Mouse (Mus musculus) ES-Bruce4 (cell line): ENCODE results near the gene Cadps.

Experiments used
- CTCF ChIP-seq: IDR thresholded peaks from one replicate; pipeline ENCODE4 v1.8.1; 2011; ENCODE audit warnings: low read depth, low read length
- EP300 ChIP-seq: IDR thresholded peaks from 2 replicates; pipeline ENCODE4 v1.6.1; 2011; ENCODE audit warnings: low read depth, low read length; ENCODE audit not compliant: insufficient read depth

GRCm38 (mm10) chr14:12428021-12428654 lies 394.7 kb downstream of the Cadps start:
- TF ChIP-seq CTCF (no peak), EP300 (no peak)
